In genomic region chr2:26482824-26483223, GRCm38 (mm10) we compare ENCODE assay signal across 8 mouse cellular contexts. TPM values are rescaled to one million over a fixed set of nuclear protein-coding genes. Genes with fewer than 3 reads are reported as not detected.
DNase-seq lines count a peak whose midpoint lies in the region; ATAC-seq and TF ChIP-seq lines count a peak whose summit lies in the region.
"Had no signal": no experiment of that assay in that cellular context is flagged by ENCODE, and none has a peak within 500 bp of the region (broad histone marks: within the 10 kb centered on the region; RNA-seq: fewer than 3 reads in every experiment).

No protein-coding gene starts in this region.

- WGBS in hindbrain, embryonic 10.5 days = 95% methylated on average over 3 of the region's 3 CpGs
- WGBS in limb, embryonic 10.5 days = 94% methylated on average over 3 of the region's 3 CpGs
- WGBS in neural tube, embryonic 14.5 days = 88% methylated on average over 3 of the region's 3 CpGs

- no peak for TF ChIP-seq CTCF in layer of hippocampus, adult 2 months (conservative IDR thresholded peaks at IDR 0.05)

- H3K9ac ChIP-seq in neural tube, embryonic 14.5 days (replicated peaks; ENCODE audit: low read depth, low read length) = no peak overlapping the region

- DNase-seq in layer of hippocampus, adult 2 months (ENCODE audit: low spot score in 2 of 2) = no peak
- no peak for DNase-seq in layer of hippocampus, adult 9-10 months (ENCODE audit: low spot score)
- DNase-seq in hindbrain, embryonic 10.5 days (ENCODE audit: low spot score) = no peak
- no peak for DNase-seq in limb, embryonic 10.5 days (ENCODE audit: low spot score)
- DNase-seq in B cell, adult 2 months = no peak
- DNase-seq in layer of hippocampus, adult 18-20 months (ENCODE audit: low spot score in 2 of 2) = no peak
- DNase-seq: layer of hippocampus, postnatal 36 days had no signal

- H3K27ac ChIP-seq in layer of hippocampus, adult 2 months = peak overlapping the region; percentile 86
- peak overlapping the region; percentile 59; the same call in 1 of the 2 replicates for H3K27ac ChIP-seq in hindbrain, embryonic 10.5 days
- peak overlapping the region; percentile 42; the same call in 1 of the 2 replicates for H3K27ac ChIP-seq in limb, embryonic 10.5 days
- H3K27ac ChIP-seq in neural tube, embryonic 14.5 days (ENCODE audit: low read depth, low read length) = peak overlapping the region; percentile 44

- H3K4me3 ChIP-seq in layer of hippocampus, adult 2 months = no peak overlapping the region
- no peak overlapping the region for H3K4me3 ChIP-seq in hindbrain, embryonic 10.5 days
- no peak overlapping the region for H3K4me3 ChIP-seq in limb, embryonic 10.5 days
- no peak overlapping the region for H3K4me3 ChIP-seq in neural tube, embryonic 14.5 days (ENCODE audit: low read depth, low read length)

- H3K9me3 ChIP-seq in hindbrain, embryonic 10.5 days = no peaks in the 10 kb centered on the region
- H3K9me3 ChIP-seq in limb, embryonic 10.5 days (replicated peaks) = no peaks in the 10 kb centered on the region
- H3K9me3 ChIP-seq in neural tube, embryonic 14.5 days (ENCODE audit: control insufficient read depth, low read length) = no peaks in the 10 kb centered on the region

- H3K4me2 ChIP-seq in neural tube, embryonic 14.5 days (ENCODE audit: low read depth, low read length) = no peak overlapping the region

- peaks cover 78% of the 10 kb centered on the region for H3K36me3 ChIP-seq in hindbrain, embryonic 10.5 days
- peaks cover 67% of the 10 kb centered on the region for H3K36me3 ChIP-seq in limb, embryonic 10.5 days
- H3K36me3 ChIP-seq in neural tube, embryonic 14.5 days (ENCODE audit: control insufficient read depth, insufficient read depth, low read length) = peaks cover 6% of the 10 kb centered on the region; the same call in 1 of the 2 replicates

- no peaks in the 10 kb centered on the region for H3K27me3 ChIP-seq in hindbrain, embryonic 10.5 days (ENCODE audit: insufficient read depth, poor library complexity, severe bottlenecking)
- no peaks in the 10 kb centered on the region for H3K27me3 ChIP-seq in limb, embryonic 10.5 days (ENCODE audit: low read depth, poor library complexity, severe bottlenecking)
- no peaks in the 10 kb centered on the region for H3K27me3 ChIP-seq in neural tube, embryonic 14.5 days (ENCODE audit: control insufficient read depth, insufficient read depth, low read length)

- peaks cover 90% of the 10 kb centered on the region for H3K4me1 ChIP-seq in hindbrain, embryonic 10.5 days (replicated peaks)
- peaks cover 59% of the 10 kb centered on the region for H3K4me1 ChIP-seq in limb, embryonic 10.5 days
- peaks cover 62% of the 10 kb centered on the region for H3K4me1 ChIP-seq in neural tube, embryonic 14.5 days (ENCODE audit: control insufficient read depth, insufficient read depth, low read length)

- no peak for ATAC-seq in neural tube, embryonic 14.5 days (ENCODE audit: low read depth)

RNA-seq across cellular contexts. Expression of gene Notch1, which starts 33.6 kb away (rescaled TPM):
- 10 to 100 TPM; 32.7 to 35.7 TPM for total RNA-seq in layer of hippocampus, adult 2 months (2021)
- polyA plus RNA-seq in hindbrain, embryonic 10.5 days (2016; fragmentation: Nextera tagmentation; extraction: Ambion mirVana) = 39.1 and 46.4 TPM in 2 replicates
- polyA plus RNA-seq in limb, embryonic 10.5 days (2016; fragmentation: Nextera tagmentation; extraction: Ambion mirVana) = 8.5 and 11.8 TPM in 2 replicates
- polyA plus RNA-seq in neural tube, embryonic 14.5 days (2014; fragmentation: Nextera tagmentation; extraction: Ambion mirVana) = 20.8 and 26.6 TPM in 2 replicates
- total RNA-seq in layer of hippocampus, adult 18-20 months (2021) = 10 to 100 TPM; 26.4 to 26.9 TPM

RNA-seq across cellular contexts. Expression of gene Sec16a, which starts 37.8 kb away (rescaled TPM):
- total RNA-seq in layer of hippocampus, adult 2 months (2021) = 10 to 100 TPM; 49.3 to 51.3 TPM
- polyA plus RNA-seq in hindbrain, embryonic 10.5 days (2016; fragmentation: Nextera tagmentation; extraction: Ambion mirVana) = 25.2 and 28.9 TPM in 2 replicates
- polyA plus RNA-seq in limb, embryonic 10.5 days (2016; fragmentation: Nextera tagmentation; extraction: Ambion mirVana) = 29.4 and 37.1 TPM in 2 replicates
- 27.2 and 35.2 TPM in 2 replicates for polyA plus RNA-seq in neural tube, embryonic 14.5 days (2014; fragmentation: Nextera tagmentation; extraction: Ambion mirVana)
- 10 to 100 TPM; 50.3 to 50.4 TPM for total RNA-seq in layer of hippocampus, adult 18-20 months (2021)
